Mouse (Mus musculus) gastrocnemius, adult 2 months (tissue): Measurements from ENCODE around the gene Sap18b. TPM values are rescaled to one million over a fixed set of nuclear protein-coding genes. Genes with fewer than 3 reads are reported as not detected.
A peak's percentile ranks its signal among the peaks of the same experiment; 100 is the strongest.

Source experiments
- DNase-seq: peaks from one replicate; pipeline ENCODE4 v3.0.0; 2022
- H3K27ac ChIP-seq: fragments of 200-600 bp; 2 replicates; pipeline ENCODE4 v1.8.1; 2022; ENCODE audit warnings: mild to moderate bottlenecking
- H3K4me3 ChIP-seq: fragments of 200-600 bp; 2 replicates; pipeline ENCODE4 v1.8.1; 2022; ENCODE audit warnings: mild to moderate bottlenecking, moderate library complexity
- CTCF ChIP-seq: fragments of 200-600 bp; IDR thresholded peaks from 2 replicates; pipeline ENCODE4 v1.8.1; 2022; ENCODE audit warnings: antibody characterized with exemption, mild to moderate bottlenecking, moderate library complexity
- intact Hi-C: fragments of 180-260 bp; cut with DNase I; formaldehyde crosslinking; loops from one replicate; pipeline ENCODE4 v1.15.1; 2025
- total RNA-seq, 2 experiments: library from RNA; stranded (reverse); gene quantifications; 2 replicates each; pipeline ENCODE4 v1.2.3; 2021

Sap18b gene
- total RNA-seq, 2 experiments from 2014 or later = 77.5 to 78.4 TPM

- H3K27ac ChIP-seq = 0 out of 2 replicates have a peak overlapping the region, but pooled peaks have one; percentile 24
Measured at GRCm38 (mm10) chr8:95832603-95833434, 7.7 kb downstream of the Sap18b start.

GRCm38 (mm10) chr8:95833435-95833984 is 8.4 kb downstream of the Sap18b start:
- no peak for DNase-seq
- Histone ChIP-seq H3K27ac (no peak overlapping the region), H3K4me3 (peak overlapping the region; percentile 9; the same call in 1 of the 2 replicates)
- intact Hi-C loops = loop anchor here (2.0 to 5.0 kb wide), 2 partner anchors 51 to 121 kb away; no protein-coding TSS in a partner anchor
- TF ChIP-seq CTCF = no peak

More at GRCm38 (mm10) chr8:95832603-95833434, 7.7 kb downstream of the Sap18b start:
- peak overlapping the region; percentile 12; the same call in 1 of the 2 replicates for H3K4me3 ChIP-seq
- peak; percentile 100 for TF ChIP-seq CTCF
- intact Hi-C loops = loop anchor here (2.0 to 5.0 kb wide), 2 partner anchors 51 to 120 kb away; no protein-coding TSS in a partner anchor
- peak; percentile 83 for DNase-seq

GRCm38 (mm10) chr8:95835891-95836290 is 10.7 kb downstream of the Sap18b start:
- intact Hi-C loops = no loop called here
- DNase-seq = no peak
- H3K27ac ChIP-seq = no peak overlapping the region
- H3K4me3 ChIP-seq = no peak overlapping the region
- TF ChIP-seq CTCF = no peak

- no peak overlapping the region for H3K27ac ChIP-seq
- no peak for DNase-seq
- no peak for TF ChIP-seq CTCF
- intact Hi-C loops = no loop called here
- no peak overlapping the region for H3K4me3 ChIP-seq
Measured at GRCm38 (mm10) chr8:95837266-95837665, 12.1 kb downstream of the Sap18b start.

GRCm38 (mm10) chr8:95839289-95839688 is 14.1 kb downstream of the Sap18b start:
- TF ChIP-seq CTCF = no peak
- intact Hi-C loops = no loop called here

GRCm38 (mm10) chr8:95841436-95841835 is 16.3 kb downstream of the Sap18b start:
- Histone ChIP-seq H3K4me3 (no peak overlapping the region), H3K27ac (no peak overlapping the region)
- intact Hi-C loops = no loop called here
- no peak for TF ChIP-seq CTCF
- DNase-seq = no peak

More at GRCm38 (mm10) chr8:95839289-95839688, 14.1 kb downstream of the Sap18b start:
- H3K4me3 ChIP-seq = no peak overlapping the region
- no peak for DNase-seq
- H3K27ac ChIP-seq = no peak overlapping the region

GRCm38 (mm10) chr8:95843968-95844367 is 18.8 kb downstream of the Sap18b start:
- TF ChIP-seq CTCF = no peak
- Histone ChIP-seq H3K4me3 (no peak overlapping the region), H3K27ac (no peak overlapping the region)
- no peak for DNase-seq
- intact Hi-C loops = no loop called here

- no peak overlapping the region for H3K27ac ChIP-seq
- no peak for TF ChIP-seq CTCF
- intact Hi-C loops = no loop called here
- no peak for DNase-seq
- no peak overlapping the region for H3K4me3 ChIP-seq
Measured at GRCm38 (mm10) chr8:95845026-95845425, 19.9 kb downstream of the Sap18b start.

- H3K4me3 ChIP-seq = no peak overlapping the region
- H3K27ac ChIP-seq = no peak overlapping the region
- DNase-seq = no peak
- intact Hi-C loops = no loop called here
- no peak for TF ChIP-seq CTCF
Measured at GRCm38 (mm10) chr8:95848061-95848551, 23.0 kb downstream of the Sap18b start.

GRCm38 (mm10) chr8:95848734-95849464 is 23.8 kb downstream of the Sap18b start:
- no peak overlapping the region for H3K4me3 ChIP-seq
- intact Hi-C loops = no loop called here
- DNase-seq = no peak
- H3K27ac ChIP-seq = no peak overlapping the region
- TF ChIP-seq CTCF = no peak

- no peak for DNase-seq
- no peak overlapping the region for H3K27ac ChIP-seq
- intact Hi-C loops = no loop called here
- no peak for TF ChIP-seq CTCF
- H3K4me3 ChIP-seq = no peak overlapping the region
Measured at GRCm38 (mm10) chr8:95850326-95850725, 25.2 kb downstream of the Sap18b start.

GRCm38 (mm10) chr8:95852290-95852689 is 27.1 kb downstream of the Sap18b start:
- no peak for TF ChIP-seq CTCF
- Histone ChIP-seq H3K27ac (peak overlapping the region; percentile 88), H3K4me3 (peak overlapping the region; percentile 90)
- intact Hi-C loops = no loop called here
- DNase-seq = peak; percentile 46
